Mouse (Mus musculus) granulocyte monocyte progenitor cell, adult 5-6 weeks (primary cell): Measurements from ENCODE around the gene Vwa1. TPM values are rescaled to one million over a fixed set of nuclear protein-coding genes. Genes with fewer than 3 reads are reported as not detected.
"Not testable (repeated sequence)": the region's sequence is repeated elsewhere in the genome, so short reads cannot be mapped to it uniquely, and the experiment has no call there.

ENCODE experiments used
- ATAC-seq: replicated peaks from 2 replicates; pipeline ENCODE4 v1.8.0; 2016; ENCODE audit warnings: mild to moderate bottlenecking, moderate TSS enrichment, inconsistent platforms; ENCODE audit not compliant: poor library complexity, severe bottlenecking
- total RNA-seq, 2 experiments: library from RNA; stranded (forward) in 1 of 2; stranded (reverse) in 1 of 2; fragments of 200-712, 200-1000 nt in 1 of 2; fragments of >200 nt in 1 of 2; fragmentation: Nextera tagmentation in 1 of 2; gene quantifications; 2 replicates each; pipeline ENCODE4 v1.2.3; 2014 to 2017

The Vwa1 gene
- total RNA-seq (2014; fragmentation: Nextera tagmentation) (not detected in 2 replicates), total RNA-seq (2017) (0.26 and 0.36 TPM in 2 replicates)

GRCm38 (mm10) chr4:155774280-155774754, at the start of gene Vwa1:
Vwa1 (minus strand) TSS chr4:155774698.
- ATAC-seq, result peak; percentile 74

GRCm38 (mm10) chr4:155823443-155823842, 48.9 kb upstream of the Vwa1 start:
- no peak for ATAC-seq

- ATAC-seq, result 0 out of 2 replicates have a peak, but pooled peaks have one; percentile 22
Measured at GRCm38 (mm10) chr4:155821025-155821424, 46.5 kb upstream of the Vwa1 start.

DNA sequence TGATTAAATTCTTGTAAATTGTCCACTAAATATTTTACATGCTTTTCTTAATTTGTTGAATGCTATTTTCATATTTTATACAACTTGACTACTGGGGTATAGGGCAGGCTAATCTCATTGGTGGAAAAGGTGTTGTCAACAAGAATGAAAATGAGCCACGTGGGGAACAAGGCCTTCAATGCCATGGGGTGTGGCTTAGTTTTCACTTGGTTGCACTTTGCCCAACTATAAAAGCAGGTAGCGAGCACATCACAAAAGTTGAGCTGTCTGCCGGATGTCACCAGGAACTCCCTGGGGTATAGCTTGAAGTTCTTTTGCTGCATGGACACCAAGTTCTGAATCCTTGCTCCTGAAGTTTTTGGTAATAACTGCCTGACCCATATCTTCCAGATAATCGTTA, 43.0 kb upstream of the Vwa1 start:
- no peak for ATAC-seq

DNA sequence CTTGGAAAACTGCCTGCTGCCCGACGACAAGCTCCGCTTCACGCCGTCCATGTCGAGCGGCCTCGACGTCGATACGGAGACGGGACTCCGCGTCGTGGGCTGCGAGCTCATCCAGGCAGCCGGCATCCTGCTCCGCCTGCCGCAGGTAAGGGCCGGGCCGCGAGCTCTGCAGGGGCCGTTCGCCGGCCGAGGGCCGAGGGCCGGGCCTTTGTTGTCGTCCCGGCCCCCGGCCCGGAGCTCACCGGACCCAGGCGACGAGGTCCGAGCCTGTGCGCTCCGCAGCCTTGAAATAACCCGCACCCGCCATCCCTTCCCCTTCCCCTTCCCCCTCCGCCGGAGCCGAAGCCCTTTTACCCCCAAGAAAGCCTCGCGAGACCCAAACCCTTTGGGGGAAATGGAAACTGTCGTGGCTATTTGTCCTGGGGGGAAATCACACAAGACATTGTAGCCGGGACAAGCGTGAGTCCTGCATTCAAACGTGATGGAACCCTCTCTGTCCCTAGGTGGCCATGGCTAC, 38.2 kb upstream of the Vwa1 start:
- peak; percentile 47 for ATAC-seq

DNA sequence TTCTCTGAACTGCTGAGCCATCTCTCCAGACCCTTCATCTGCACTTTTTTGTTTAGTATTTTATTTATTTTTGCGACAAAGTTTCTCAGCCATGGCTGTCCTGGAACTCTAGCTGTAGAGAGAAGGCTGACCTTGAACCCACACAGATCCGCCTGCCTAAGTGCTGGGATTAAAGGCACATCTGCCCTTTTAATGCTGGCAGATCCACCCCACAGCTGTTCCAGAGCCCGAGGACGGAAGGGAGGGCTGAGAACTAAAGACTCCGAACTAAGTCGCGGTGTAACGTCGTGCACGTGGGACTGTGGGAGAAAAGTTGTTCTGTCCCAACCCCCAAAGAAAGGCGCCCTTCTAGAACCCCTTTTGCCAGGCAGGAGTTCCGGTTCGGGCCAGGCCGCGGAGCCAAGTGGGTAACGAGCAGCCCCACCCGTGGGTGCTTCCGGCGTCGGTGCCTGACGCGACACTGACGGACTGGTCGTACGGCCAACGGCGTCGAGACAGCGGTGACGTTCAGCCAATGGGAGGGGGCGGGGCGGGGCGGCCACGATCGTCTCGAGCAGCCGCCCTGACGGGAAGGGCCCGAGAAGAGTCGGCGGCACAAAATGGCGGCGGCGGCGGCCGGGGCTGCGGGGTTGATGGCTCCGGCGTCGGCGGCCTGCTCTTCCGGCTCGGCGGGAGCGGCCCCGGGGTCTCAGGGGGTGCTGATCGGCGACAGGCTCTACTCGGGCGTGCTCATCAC, 37.6 kb upstream of the Vwa1 start, which contains the start of gene Ccnl2:
Gene Ccnl2 (plus strand): TSS at position 561 of the 736 bp plus-strand sequence.
- peak; percentile 98 for ATAC-seq

GRCm38 (mm10) chr4:155807841-155808240, 33.3 kb upstream of the Vwa1 start:
- ATAC-seq, result no peak

- ATAC-seq, result peak; percentile 98
Measured at GRCm38 (mm10) chr4:155803340-155804041, 29.0 kb upstream of the Vwa1 start.

DNA sequence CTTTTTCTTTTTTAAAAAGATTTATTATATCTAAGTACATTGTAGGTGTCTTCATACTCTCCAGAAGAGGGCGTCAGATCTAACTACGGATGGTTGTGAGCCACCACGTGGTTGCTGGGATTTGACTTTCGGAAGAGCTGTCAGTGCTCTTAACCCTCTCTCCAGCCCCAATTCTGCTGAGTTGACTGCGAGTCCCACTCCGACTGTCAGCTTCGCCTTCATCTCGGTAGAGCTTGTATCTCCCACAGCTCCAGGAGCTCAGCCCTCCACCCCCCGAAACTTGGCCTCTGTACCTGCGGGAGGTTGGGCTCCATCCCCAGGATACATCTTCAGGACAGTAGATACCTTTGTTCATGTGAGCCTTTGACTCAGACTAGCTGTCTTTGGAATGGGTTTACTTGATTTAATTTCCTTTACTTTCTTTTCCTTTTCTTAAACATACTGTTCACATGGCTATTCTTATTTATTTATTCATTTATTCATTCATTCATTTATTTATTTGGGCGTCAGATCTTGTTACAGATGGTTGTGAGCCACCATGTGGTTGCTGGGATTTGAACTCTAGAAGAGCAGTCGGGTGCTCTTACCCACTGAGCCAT, 28.3 kb upstream of the Vwa1 start, which contains the start of gene Mrpl20:
Gene Mrpl20 (plus strand): TSS at position 138 of the 599 bp plus-strand sequence.
- peak; percentile 41 for ATAC-seq

GRCm38 (mm10) chr4:155802075-155802474, 27.6 kb upstream of the Vwa1 start:
- ATAC-seq, result no peak

- no peak for ATAC-seq
Measured at GRCm38 (mm10) chr4:155793730-155794129, 19.2 kb upstream of the Vwa1 start.

DNA sequence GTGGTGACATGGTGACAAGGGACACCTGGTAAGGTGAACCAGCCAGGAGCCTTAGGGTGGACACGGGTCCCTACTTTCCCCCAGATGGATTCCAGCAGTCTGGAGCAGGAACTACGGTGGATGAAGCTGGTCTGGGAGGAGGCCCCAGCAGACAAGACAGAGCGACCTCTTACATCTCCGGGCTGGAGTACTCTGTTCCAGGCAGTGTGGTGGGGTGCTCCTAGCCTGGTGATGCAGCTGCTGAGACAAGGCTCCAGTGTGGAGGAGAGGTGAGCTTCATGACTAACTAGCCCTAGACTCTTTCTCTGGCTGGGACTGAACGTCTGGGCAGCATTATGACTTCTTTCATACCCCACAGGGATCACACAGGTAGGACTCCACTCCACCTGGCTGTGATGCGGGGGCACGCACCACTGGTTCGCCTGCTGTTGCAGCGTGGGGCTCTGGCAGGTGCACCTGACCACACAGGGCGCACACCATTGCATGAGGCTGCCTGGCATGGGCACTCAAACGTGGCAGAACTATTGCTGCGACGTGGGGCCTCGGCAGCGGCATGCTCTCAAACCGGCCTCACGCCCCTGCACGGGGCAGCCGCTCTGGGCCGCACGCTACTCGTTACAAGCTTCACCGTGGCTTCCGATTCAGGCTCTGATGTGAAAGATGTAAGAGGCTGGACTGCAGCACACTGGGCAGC, 16.9 kb upstream of the Vwa1 start:
- ATAC-seq, result no peak

GRCm38 (mm10) chr4:155790650-155791161, 16.2 kb upstream of the Vwa1 start:
- no peak for ATAC-seq

DNA sequence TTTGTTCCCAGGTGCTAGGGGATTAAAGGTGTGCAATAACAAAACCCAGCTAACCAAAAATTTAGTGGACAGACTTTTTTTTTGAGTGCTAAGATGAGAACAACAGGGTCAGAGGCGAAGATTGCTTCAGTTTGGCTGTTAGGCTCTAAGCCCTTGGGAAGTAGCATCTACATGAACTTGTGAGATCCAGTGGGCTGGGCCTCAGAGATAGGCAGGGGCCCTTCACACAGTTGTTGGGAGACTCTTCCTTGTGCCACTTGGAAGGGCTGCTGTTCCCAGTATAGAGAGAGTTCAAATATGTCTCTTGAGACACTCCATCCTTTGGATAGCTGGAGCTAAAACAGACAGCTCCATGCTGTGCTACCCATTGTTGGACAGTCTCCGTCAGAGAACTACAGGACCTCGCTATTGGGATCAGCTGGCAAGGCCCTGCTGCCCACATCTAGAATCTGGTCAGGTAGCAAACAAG, 15.6 kb upstream of the Vwa1 start, which contains the start of gene Ankrd65:
Gene Ankrd65 (plus strand): TSS at position 419 of the 469 bp plus-strand sequence.
- no peak for ATAC-seq

GRCm38 (mm10) chr4:155788833-155789232, 14.3 kb upstream of the Vwa1 start:
- ATAC-seq, result not testable (repeated sequence)

DNA sequence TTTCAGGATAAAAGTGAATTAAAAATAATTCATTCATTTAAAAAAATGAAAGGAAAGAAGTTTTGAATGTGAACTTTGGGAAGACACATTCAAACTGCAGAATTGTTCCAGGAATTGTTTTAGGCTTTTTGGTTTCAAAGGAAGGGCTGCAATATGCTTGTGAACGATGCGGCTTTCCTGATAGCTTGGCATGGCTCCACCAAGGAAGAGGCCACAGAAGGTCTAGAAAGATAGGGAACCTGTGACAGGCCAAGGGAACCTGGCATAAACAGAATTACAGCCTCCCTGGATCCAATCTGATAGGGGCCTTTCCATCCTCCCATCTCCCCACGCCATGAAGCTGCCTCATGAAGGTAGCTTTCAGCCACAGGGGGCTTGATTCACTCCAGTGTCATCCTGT, 13.8 kb upstream of the Vwa1 start:
- no peak for ATAC-seq

- ATAC-seq, result 0 out of 2 replicates have a peak, but pooled peaks have one; percentile 28
Measured at GRCm38 (mm10) chr4:155785819-155786218, 11.3 kb upstream of the Vwa1 start, which contains the start of gene Tmem88b. Tmem88b (minus strand) TSS chr4:155785874.

- ATAC-seq, result no peak
Measured at GRCm38 (mm10) chr4:155785246-155785645, 10.7 kb upstream of the Vwa1 start.

DNA sequence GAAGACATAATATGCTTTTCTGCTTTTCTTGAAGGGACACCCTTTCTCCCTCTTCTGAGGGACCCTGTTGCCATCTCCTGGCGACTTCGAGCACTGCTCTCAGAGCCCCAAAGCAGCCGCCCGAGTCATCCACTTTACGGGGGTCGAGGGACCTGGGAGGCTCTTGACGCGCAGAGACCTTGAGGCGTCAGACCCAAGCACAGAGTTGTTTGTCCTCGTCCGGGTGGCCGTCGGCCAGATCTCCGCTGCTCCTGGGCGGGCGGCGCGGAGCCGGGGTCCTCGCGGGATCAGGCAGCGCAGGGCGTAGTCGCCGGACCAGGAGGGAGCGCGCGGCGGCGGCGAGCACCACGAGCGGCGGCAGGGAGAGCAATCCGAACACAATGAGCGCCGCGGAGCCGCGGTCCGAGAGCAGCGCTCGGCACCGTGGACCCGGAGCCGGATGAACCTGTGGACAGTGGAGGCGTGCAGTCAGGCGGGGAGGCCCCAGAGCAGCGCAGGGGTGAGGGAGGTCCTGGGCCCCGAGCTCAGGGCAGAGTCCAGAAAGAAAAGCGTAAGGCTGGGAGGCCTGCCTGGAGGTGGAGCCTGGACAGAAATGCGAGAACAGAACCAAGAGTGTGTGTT, 9.7 kb upstream of the Vwa1 start:
- peak; percentile 82 for ATAC-seq
